Mouse (Mus musculus) neutrophil, adult 5-6 weeks (primary cell): ENCODE results near the gene Tnfaip8l1. TPM values are rescaled to one million over a fixed set of nuclear protein-coding genes. Genes with fewer than 3 reads are reported as not detected.

Experiments
- ATAC-seq: fragments of 151-379, 151-347 bp; 2 replicates; pipeline ENCODE4 v1.8.0; 2017; ENCODE audit warnings: mild to moderate bottlenecking, moderate TSS enrichment; ENCODE audit not compliant: insufficient number of reproducible peaks, poor library complexity, low FRiP score, severe bottlenecking; ENCODE audit errors: extremely low read depth
- total RNA-seq: library from RNA; stranded (forward); fragments of 200-1000 nt; gene quantifications from 2 replicates; pipeline ENCODE4 v1.2.3, GENCODE M21; 2017

Gene Tnfaip8l1
- total RNA-seq, 1 experiment from 2014 or later = 1.3 TPM

GRCm38 (mm10) chr17:56170636-56171035, 8.4 kb downstream of the Tnfaip8l1 start:
- no peak for ATAC-seq

DNA sequence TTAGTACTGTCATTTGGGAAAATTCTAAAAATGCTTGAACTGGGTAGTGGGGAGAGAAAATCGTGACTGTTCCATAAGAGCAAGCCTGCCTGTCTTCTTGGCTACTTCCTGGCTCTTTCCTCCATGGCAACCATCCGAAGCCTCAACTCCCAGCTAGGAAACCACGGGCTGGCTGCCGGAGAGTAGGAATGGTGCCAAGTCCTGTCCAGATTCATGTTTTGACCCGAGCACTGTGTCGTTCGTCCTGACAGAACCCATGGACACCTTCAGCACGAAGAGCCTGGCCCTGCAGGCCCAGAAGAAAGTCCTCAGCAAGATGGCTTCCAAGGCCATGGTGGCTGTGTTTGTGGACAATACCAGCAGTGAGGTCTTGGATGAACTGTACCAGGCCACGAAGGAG, 9.2 kb downstream of the Tnfaip8l1 start:
- ATAC-seq = no peak

DNA sequence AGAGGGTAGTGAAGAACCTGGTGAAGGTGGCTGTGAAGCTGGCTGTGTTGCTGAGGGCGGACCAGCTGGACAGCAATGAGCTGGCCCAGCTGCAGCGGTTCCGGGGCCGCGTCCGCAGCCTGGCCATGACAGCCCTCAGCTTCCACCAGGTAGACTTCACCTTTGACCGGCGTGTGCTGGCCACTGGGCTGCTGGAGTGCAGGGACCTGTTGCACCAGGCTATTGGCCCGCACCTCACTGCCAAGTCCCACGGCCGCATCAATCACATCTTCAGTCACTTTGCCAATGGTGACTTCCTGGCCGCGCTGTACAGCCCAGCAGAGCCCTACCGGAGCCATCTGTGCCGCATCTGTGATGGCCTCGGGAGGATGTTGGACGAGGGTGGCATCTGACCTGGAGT, 9.6 kb downstream of the Tnfaip8l1 start:
- no peak for ATAC-seq

DNA sequence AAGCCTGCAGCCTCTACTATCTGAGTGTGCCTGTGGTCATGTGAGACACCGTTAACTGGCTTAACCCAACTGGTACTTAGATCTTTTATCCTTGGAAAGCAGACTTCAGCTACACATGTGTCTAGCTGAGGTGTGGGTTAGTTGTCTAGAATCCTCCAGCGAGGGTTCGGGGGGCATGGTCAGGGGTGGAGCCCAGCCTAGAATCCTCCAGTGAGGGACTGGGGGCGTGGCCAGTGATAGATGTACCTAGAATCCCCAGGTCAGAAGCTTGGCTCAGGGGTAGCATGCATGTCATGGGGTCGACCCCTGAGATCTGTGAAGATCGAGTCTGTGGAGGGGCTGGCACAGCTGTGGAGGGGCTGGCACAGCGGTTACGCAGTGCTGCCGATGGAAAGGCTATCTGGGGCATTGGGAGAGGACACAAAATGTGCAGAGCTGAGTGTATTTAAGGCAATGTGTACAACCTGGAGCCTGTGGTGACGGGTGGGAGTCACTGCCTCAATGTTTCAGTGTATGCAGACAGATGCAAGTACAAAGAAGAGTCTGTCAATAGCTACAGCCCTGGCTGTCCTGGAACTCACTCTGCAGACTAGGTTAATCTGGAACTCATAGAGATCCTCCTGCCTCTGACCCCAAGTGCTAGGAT, 11.2 kb downstream of the Tnfaip8l1 start:
- ATAC-seq = no peak

GRCm38 (mm10) chr17:56175416-56175815, 13.1 kb downstream of the Tnfaip8l1 start:
- no peak for ATAC-seq

GRCm38 (mm10) chr17:56182975-56183657, 20.8 kb downstream of the Tnfaip8l1 start:
- ATAC-seq = no peak

GRCm38 (mm10) chr17:56183658-56184103, 21.4 kb downstream of the Tnfaip8l1 start, which contains the start of gene Mydgf:
Gene Mydgf, minus strand, starts transcription at chr17:56183920.
- ATAC-seq = peak; percentile 95

- no peak for ATAC-seq
Observed at GRCm38 (mm10) chr17:56185281-56186141, 23.2 kb downstream of the Tnfaip8l1 start.

- no peak for ATAC-seq
Observed at GRCm38 (mm10) chr17:56191266-56191665, 29.0 kb downstream of the Tnfaip8l1 start.

- no peak for ATAC-seq
Observed at GRCm38 (mm10) chr17:56194357-56194756, 32.1 kb downstream of the Tnfaip8l1 start.

GRCm38 (mm10) chr17:56194765-56195164, 32.5 kb downstream of the Tnfaip8l1 start:
- no peak for ATAC-seq

DNA sequence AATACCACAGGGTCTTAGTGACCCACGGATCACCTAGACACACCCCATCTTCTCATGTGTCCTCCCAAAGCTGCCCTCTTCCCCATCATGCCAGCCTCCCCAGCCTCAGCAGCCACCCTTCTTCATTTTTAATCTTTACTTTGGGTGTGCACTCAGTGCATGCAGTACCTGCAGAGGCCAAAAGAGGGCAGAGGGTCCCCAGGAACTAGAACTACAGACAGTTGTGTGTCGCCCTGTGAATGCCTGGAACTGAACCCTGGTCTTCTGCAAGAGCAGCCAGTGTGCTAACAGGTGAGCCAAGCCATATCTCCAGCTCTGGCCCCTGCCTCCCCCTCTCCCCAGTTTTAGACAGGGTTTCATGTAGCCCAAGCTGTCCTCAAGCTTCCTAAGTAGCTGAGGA, 34.6 kb downstream of the Tnfaip8l1 start:
- ATAC-seq = peak; percentile 22; the same call in 1 of the 2 replicates

- 0 out of 2 replicates have a peak, but pooled peaks have one; percentile 24 for ATAC-seq
Observed at GRCm38 (mm10) chr17:56200586-56200985, 38.3 kb downstream of the Tnfaip8l1 start.

GRCm38 (mm10) chr17:56201642-56202041, 39.4 kb downstream of the Tnfaip8l1 start:
- ATAC-seq = no peak

DNA sequence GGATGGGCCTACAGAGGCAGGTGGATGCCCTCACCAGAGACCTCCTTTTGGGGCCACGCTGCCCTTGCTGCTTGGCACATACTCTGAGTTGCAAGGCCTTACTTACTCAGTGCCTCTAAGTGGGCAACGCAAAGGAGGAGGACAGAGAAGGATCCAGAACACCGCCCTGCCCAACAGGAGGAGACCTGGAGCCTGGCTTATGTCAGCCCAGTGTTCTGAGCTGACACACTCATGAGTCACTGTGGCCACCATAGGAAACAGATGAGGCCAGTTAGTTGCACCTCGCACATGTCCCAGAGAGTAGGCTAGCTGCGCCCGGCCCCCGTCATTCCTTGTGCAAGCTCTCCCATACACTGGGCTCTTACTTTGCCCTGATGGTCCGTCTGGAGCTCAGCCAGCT, 40.2 kb downstream of the Tnfaip8l1 start:
- no peak for ATAC-seq

DNA sequence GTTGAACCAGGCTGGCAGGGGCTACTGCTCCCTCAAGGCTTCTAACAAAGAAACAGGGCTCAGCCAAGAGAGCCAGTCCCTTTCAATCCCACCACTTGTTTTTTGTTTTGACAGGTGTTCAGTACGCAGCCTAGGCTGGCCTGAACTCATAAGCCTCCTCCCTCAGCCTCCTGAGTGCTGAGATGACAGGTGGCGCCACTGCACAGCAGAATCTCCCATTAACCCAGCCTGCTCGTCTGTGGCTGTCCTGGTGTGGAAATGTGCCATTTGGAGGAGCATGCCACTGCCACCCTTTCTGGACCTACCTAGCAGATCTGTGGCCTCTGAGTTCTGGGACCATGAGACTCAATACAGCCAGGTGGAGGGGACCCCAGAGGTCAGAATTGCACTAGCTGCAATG, 41.5 kb downstream of the Tnfaip8l1 start:
- ATAC-seq = no peak

DNA sequence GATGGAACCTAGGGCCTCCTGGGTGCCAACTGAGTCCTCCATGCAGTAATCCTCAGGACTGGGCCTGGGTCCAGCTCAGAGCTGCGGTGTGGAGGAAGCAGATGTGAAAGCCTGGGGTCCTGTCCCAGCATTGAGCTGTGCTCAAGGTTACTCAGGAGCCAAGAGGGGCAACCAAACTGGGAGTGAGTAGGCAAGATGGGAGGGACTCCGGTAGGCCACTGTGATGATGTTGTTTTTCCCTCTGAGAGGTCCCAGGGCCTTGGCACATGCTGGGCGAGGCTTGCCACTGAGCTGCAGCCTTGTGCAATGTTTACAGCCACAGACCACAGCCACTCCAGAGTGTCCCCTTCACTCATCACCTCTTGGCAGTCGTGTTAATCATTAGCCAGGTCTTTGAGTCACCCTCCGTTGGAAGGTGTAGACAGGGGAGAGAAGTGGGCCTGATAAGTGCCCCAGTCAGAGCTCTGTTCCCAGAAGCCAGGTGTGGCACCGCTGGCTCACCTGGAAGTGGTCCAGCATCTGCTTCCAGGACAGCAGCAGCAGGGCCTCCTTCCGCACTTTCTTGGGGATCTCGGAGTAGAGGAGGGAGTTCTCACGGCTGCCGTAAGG, 44.1 kb downstream of the Tnfaip8l1 start:
- ATAC-seq = no peak

- no peak for ATAC-seq
Observed at GRCm38 (mm10) chr17:56206986-56207674, 44.9 kb downstream of the Tnfaip8l1 start.
